Mouse (Mus musculus): Measurements from ENCODE around the gene Mylk. TPM values are rescaled to one million over a fixed set of nuclear protein-coding genes. Genes with fewer than 3 reads are reported as not detected.

Gene Mylk
- polyA plus RNA-seq, 1 experiment from 2014 or later: 5.7 TPM

GRCm38 (mm10) chr16:35046081-35046775 lies 301.2 kb downstream of the Mylk start:
- Histone ChIP-seq H3K27me3 (ENCODE audit: control insufficient read depth, insufficient read depth, low read depth, low read length) (no peaks in the 10 kb centered on the region), H3K9me3 (replicated peaks; ENCODE audit: control insufficient read depth, low read length, poor library complexity, severe bottlenecking) (no peaks in the 10 kb centered on the region), H3K4me2 (ENCODE audit: low read length) (no peak overlapping the region), H3K27ac (ENCODE audit: low read length) (no peak overlapping the region), H3K36me3 (ENCODE audit: control insufficient read depth, insufficient read depth, low read length) (peaks cover 3% of the 10 kb centered on the region; the same call in 1 of the 2 replicates), H3K4me1 (ENCODE audit: control insufficient read depth, insufficient read depth, low read length) (peaks cover 6% of the 10 kb centered on the region), H3K4me3 (ENCODE audit: low read depth, low read length) (no peak overlapping the region), H3K9ac (ENCODE audit: low read depth, low read length) (no peak overlapping the region)
- WGBS: 88% methylated on average over 6 of the region's 6 CpGs
- no peak for ATAC-seq

- 88% methylated on average over 6 of the region's 6 CpGs for WGBS
- no peak overlapping the region for H3K27ac ChIP-seq (ENCODE audit: low read length)
- H3K4me3 ChIP-seq (ENCODE audit: low read depth, low read length): no peak overlapping the region
- no peaks in the 10 kb centered on the region for H3K27me3 ChIP-seq (ENCODE audit: control insufficient read depth, insufficient read depth, low read depth, low read length)
- H3K36me3 ChIP-seq (ENCODE audit: control insufficient read depth, insufficient read depth, low read length): peaks cover 2% of the 10 kb centered on the region; the same call in 1 of the 2 replicates
- no peak overlapping the region for H3K9ac ChIP-seq (ENCODE audit: low read depth, low read length)
- ATAC-seq: no peak
- H3K9me3 ChIP-seq (replicated peaks; ENCODE audit: control insufficient read depth, low read length, poor library complexity, severe bottlenecking): no peaks in the 10 kb centered on the region
- no peak overlapping the region for H3K4me2 ChIP-seq (ENCODE audit: low read length)
- H3K4me1 ChIP-seq (ENCODE audit: control insufficient read depth, insufficient read depth, low read length): peaks cover 6% of the 10 kb centered on the region
Observed at GRCm38 (mm10) chr16:35047272-35047969, 302.4 kb downstream of the Mylk start.

- H3K9me3 ChIP-seq (replicated peaks; ENCODE audit: control insufficient read depth, low read length, poor library complexity, severe bottlenecking): no peaks in the 10 kb centered on the region
- ATAC-seq: no peak
Observed at GRCm38 (mm10) chr16:35051066-35051465, 306.1 kb downstream of the Mylk start.

More at GRCm38 (mm10) chr16:35051066-35051465, 306.1 kb downstream of the Mylk start:
- H3K36me3 ChIP-seq (ENCODE audit: control insufficient read depth, insufficient read depth, low read length): no peaks in the 10 kb centered on the region
- H3K4me2 ChIP-seq (ENCODE audit: low read length): no peak overlapping the region
- no peak overlapping the region for H3K9ac ChIP-seq (ENCODE audit: low read depth, low read length)
- no peaks in the 10 kb centered on the region for H3K27me3 ChIP-seq (ENCODE audit: control insufficient read depth, insufficient read depth, low read depth, low read length)
- H3K4me1 ChIP-seq (ENCODE audit: control insufficient read depth, insufficient read depth, low read length): peaks cover 6% of the 10 kb centered on the region
- H3K27ac ChIP-seq (ENCODE audit: low read length): no peak overlapping the region
- WGBS: 41% methylated on average over 5 of the region's 5 CpGs
- no peak overlapping the region for H3K4me3 ChIP-seq (ENCODE audit: low read depth, low read length)

Other genes with a start within 250 kb of the Mylk start
- gene Kalrn, start 171.7 kb upstream of the Mylk start, polyA plus RNA-seq (2015; fragmentation: Nextera tagmentation; extraction: Ambion mirVana): 31.3 and 33.2 TPM in 2 replicates
- not detected in 2 replicates for gene Ropn1, start 95.3 kb upstream of the Mylk start, polyA plus RNA-seq (2015; fragmentation: Nextera tagmentation; extraction: Ambion mirVana)
- 3.2 and 3.8 TPM in 2 replicates for gene Ccdc14, start 54.6 kb upstream of the Mylk start, polyA plus RNA-seq (2015; fragmentation: Nextera tagmentation; extraction: Ambion mirVana)

Data from midbrain, embryonic 16.5 days (tissue).